Comparison of ENCODE assay signal across 27 mouse cellular contexts in genomic region chr7:90282786-90283185, GRCm38 (mm10). TPM values are rescaled to one million over a fixed set of nuclear protein-coding genes. Genes with fewer than 3 reads are reported as not detected.
"Had no signal": no experiment of that assay in that cellular context is flagged by ENCODE, and none has a peak within 500 bp of the region (broad histone marks: within the 10 kb centered on the region; RNA-seq: fewer than 3 reads in every experiment).

No protein-coding gene starts in this region.

- H3K27me3 ChIP-seq: lung, embryonic 15.5 days; midbrain, embryonic 13.5 days; midbrain, embryonic 15.5 days; neural tube, embryonic 13.5 days; neural tube, embryonic 15.5 days had no signal

- H3K9me3 ChIP-seq: lung, embryonic 15.5 days; megakaryocyte, embryonic 14.5 days; midbrain, embryonic 13.5 days; midbrain, embryonic 15.5 days; neural tube, embryonic 13.5 days; neural tube, embryonic 15.5 days had no signal

- H3K4me1 ChIP-seq: midbrain, embryonic 13.5 days; midbrain, embryonic 15.5 days; neural tube, embryonic 13.5 days; neural tube, embryonic 15.5 days had no signal

- H3K4me3 ChIP-seq: lung, embryonic 15.5 days; megakaryocyte, embryonic 14.5 days; midbrain, embryonic 13.5 days; midbrain, embryonic 15.5 days; neural tube, embryonic 13.5 days; neural tube, embryonic 15.5 days had no signal

- DNase-seq: lung, adult 2 months; lung, postnatal 14 days; lung, postnatal 36 days; retina, postnatal 1 day; right cerebral cortex, adult 18-20 months; right cerebral cortex, postnatal 25 days; right cerebral cortex, postnatal 4 days; spleen, adult 18-20 months; thymus, adult 2 months; thymus, postnatal 25 days; thymus, postnatal 4 days had no signal

- H3K36me3 ChIP-seq: lung, embryonic 15.5 days; midbrain, embryonic 13.5 days; midbrain, embryonic 15.5 days; neural tube, embryonic 13.5 days; neural tube, embryonic 15.5 days had no signal

- H3K4me2 ChIP-seq: lung, embryonic 15.5 days; midbrain, embryonic 11.5 days; midbrain, embryonic 13.5 days; midbrain, embryonic 15.5 days; neural tube, embryonic 13.5 days; neural tube, embryonic 15.5 days had no signal

- H3K27ac ChIP-seq: lung, embryonic 15.5 days; macrophage; midbrain, embryonic 13.5 days; midbrain, embryonic 15.5 days; neural tube, embryonic 13.5 days; neural tube, embryonic 15.5 days had no signal

RNA-seq across cellular contexts. Expression of gene Ccdc83, which starts 17.2 kb away (rescaled TPM):
- total RNA-seq: megakaryocyte progenitor cell, adult 5-6 weeks; midbrain, postnatal 0 days; monocyte, adult 5-6 weeks had no signal
- polyA plus RNA-seq: liver, postnatal 0 days; lung, embryonic 15.5 days; macrophage; midbrain, embryonic 13.5 days; midbrain, embryonic 15.5 days; midbrain, postnatal 0 days; neural tube, embryonic 11.5 days; neural tube, embryonic 13.5 days; neural tube, embryonic 15.5 days; small intestine, adult 2 months; stomach, embryonic 14.5 days; stomach, embryonic 16.5 days; thymus, adult 2 months had no signal
